Mouse (Mus musculus) stomach, postnatal 0 days (tissue): ENCODE data around the gene Zfand2a. TPM values are rescaled to one million over a fixed set of nuclear protein-coding genes. Genes with fewer than 3 reads are reported as not detected.

Experiments
- ATAC-seq: fragments of 200-750 bp; cut with Nextera tagmentation; 2 replicates; pipeline ENCODE4 v1.8.0; 2017; ENCODE audit not compliant: low FRiP score, low TSS enrichment
- DNase-seq: peaks from one replicate; pipeline ENCODE4 v3.0.0-alpha.2; 2016; ENCODE audit warnings: low spot score
- H3K27ac ChIP-seq: fragments of 300-500 bp; sonication (generic); replicated peaks from 2 replicates; pipeline ENCODE4 v1.5.1; 2014; ENCODE audit warnings: mild to moderate bottlenecking, control low read depth
- H3K27me3 ChIP-seq: fragments of 300-500 bp; sonication (generic); 2 replicates; pipeline ENCODE4 v1.6.1; 2014; ENCODE audit warnings: low read length; ENCODE audit not compliant: control insufficient read depth, insufficient read depth
- H3K36me3 ChIP-seq: fragments of 300-500 bp; sonication (generic); 2 replicates; pipeline ENCODE4 v1.6.1; 2014; ENCODE audit warnings: low read length, mixed read lengths; ENCODE audit not compliant: control insufficient read depth, insufficient read depth
- H3K4me1 ChIP-seq: fragments of 300-500 bp; sonication (generic); replicated peaks from 2 replicates; pipeline ENCODE4 v1.6.1; 2014; ENCODE audit warnings: antibody characterized with exemption; ENCODE audit not compliant: control insufficient read depth, insufficient read depth
- H3K4me2 ChIP-seq: fragments of 300-500 bp; sonication (generic); replicated peaks from 2 replicates; pipeline ENCODE4 v1.6.1; 2014; ENCODE audit warnings: low read depth, mild to moderate bottlenecking, control low read depth, moderate library complexity
- H3K4me3 ChIP-seq: fragments of 300-500 bp; sonication (generic); 2 replicates; pipeline ENCODE4 v1.5.1; 2014; ENCODE audit warnings: low read depth, low read length, control low read depth
- H3K9ac ChIP-seq: fragments of 300-500 bp; sonication (generic); 2 replicates; pipeline ENCODE4 v1.6.1; 2014; ENCODE audit warnings: mild to moderate bottlenecking, low read length, control low read depth, mixed read lengths
- H3K9me3 ChIP-seq: fragments of 300-500 bp; sonication (generic); 2 replicates; pipeline ENCODE4 v1.6.1; 2016; ENCODE audit warnings: low read length; ENCODE audit not compliant: control insufficient read depth
- CTCF ChIP-seq: IDR thresholded peaks from 2 replicates; pipeline ENCODE4 v1.5.1; 2016; ENCODE audit warnings: antibody characterized with exemption, low read depth, mild to moderate bottlenecking, moderate library complexity
- EP300 ChIP-seq: optimal IDR thresholded peaks from 2 replicates; pipeline ENCODE3; 2016; ENCODE audit warnings: antibody characterized with exemption
- WGBS: fragments of 180-500 bp; shearing (Covaris S2); extraction: QIAGEN DNeasy Blood & Tissue Kit; methylation state at CpG from one replicate; pipeline ENCODE4 v1.1.7; 2014; 5-methylcytosine and 5-hydroxymethylcytosine counted together
- polyA plus RNA-seq: library from polyadenylated mRNA; unstranded; fragments of >200 nt; fragmentation: Nextera tagmentation; extraction: Ambion mirVana; gene quantifications from 2 replicates; pipeline ENCODE4 v1.2.1, GENCODE M21; 2015

Gene Zfand2a
- polyA plus RNA-seq, 1 experiment from 2014 or later, result 5.3 TPM

GRCm38 (mm10) chr5:139479088-139479487 is 5.3 kb downstream of the Zfand2a start:
- Histone ChIP-seq H3K27ac (peak overlapping the region; percentile 49; the same call in 1 of the 2 replicates), H3K9me3 (no peaks in the 10 kb centered on the region), H3K36me3 (peaks cover 33% of the 10 kb centered on the region), H3K4me3 (no peak overlapping the region), H3K4me1 (no peaks in the 10 kb centered on the region), H3K27me3 (no peaks in the 10 kb centered on the region), H3K4me2 (no peak overlapping the region), H3K9ac (no peak overlapping the region)
- WGBS, result 79% methylated on average over 8 of the region's 8 CpGs
- ATAC-seq (peak; percentile 76), DNase-seq (peak; percentile 71)
- no peak for TF ChIP-seq CTCF
- no peak for TF ChIP-seq EP300

GRCm38 (mm10) chr5:139474741-139475140 is 9.6 kb downstream of the Zfand2a start:
- H3K36me3 ChIP-seq, result peaks cover 43% of the 10 kb centered on the region
- WGBS, result 89% methylated on average over 9 of the region's 9 CpGs

GRCm38 (mm10) chr5:139467998-139468397 is 16.4 kb downstream of the Zfand2a start:
- Histone ChIP-seq H3K27ac (no peak overlapping the region), H3K4me3 (no peak overlapping the region), H3K4me1 (no peaks in the 10 kb centered on the region), H3K36me3 (peaks cover 11% of the 10 kb centered on the region), H3K9ac (no peak overlapping the region), H3K9me3 (no peaks in the 10 kb centered on the region), H3K27me3 (no peaks in the 10 kb centered on the region), H3K4me2 (no peak overlapping the region)
- ATAC-seq, result 0 out of 2 replicates have a peak, but pooled peaks have one; percentile 24
- DNase-seq, result peak; percentile 35
- TF ChIP-seq CTCF (peak; percentile 71), EP300 (no peak)
- 50% methylated on average over 5 of the region's 5 CpGs for WGBS

More at GRCm38 (mm10) chr5:139474741-139475140, 9.6 kb downstream of the Zfand2a start:
- Histone ChIP-seq H3K4me1 (no peaks in the 10 kb centered on the region), H3K4me2 (no peak overlapping the region), H3K9me3 (no peaks in the 10 kb centered on the region), H3K27ac (no peak overlapping the region), H3K4me3 (no peak overlapping the region), H3K9ac (no peak overlapping the region), H3K27me3 (no peaks in the 10 kb centered on the region)
- TF ChIP-seq EP300 (no peak), CTCF (no peak)
- DNase-seq, result no peak
- ATAC-seq, result no peak

GRCm38 (mm10) chr5:139466801-139467200 is 17.5 kb downstream of the Zfand2a start:
- peaks cover 4% of the 10 kb centered on the region for H3K36me3 ChIP-seq
- DNase-seq (no peak), ATAC-seq (no peak)
- H3K4me3 ChIP-seq, result no peak overlapping the region
- no peaks in the 10 kb centered on the region for H3K9me3 ChIP-seq
- H3K27me3 ChIP-seq, result no peaks in the 10 kb centered on the region
- H3K4me1 ChIP-seq, result no peaks in the 10 kb centered on the region
- TF ChIP-seq EP300, result no peak
- TF ChIP-seq CTCF, result no peak
- H3K9ac ChIP-seq, result no peak overlapping the region
- no peak overlapping the region for H3K4me2 ChIP-seq
- no peak overlapping the region for H3K27ac ChIP-seq
- 62% methylated on average over 4 of the region's 4 CpGs for WGBS

- DNase-seq (no peak), ATAC-seq (peak; percentile 77)
- Histone ChIP-seq H3K27me3 (no peaks in the 10 kb centered on the region), H3K4me2 (no peak overlapping the region), H3K9ac (no peak overlapping the region), H3K4me3 (no peak overlapping the region), H3K27ac (no peak overlapping the region), H3K9me3 (no peaks in the 10 kb centered on the region), H3K36me3 (no peaks in the 10 kb centered on the region), H3K4me1 (no peaks in the 10 kb centered on the region)
- TF ChIP-seq EP300 (no peak), CTCF (no peak)
- WGBS, result 52% methylated on average over 2 of the region's 2 CpGs
Observed at GRCm38 (mm10) chr5:139466373-139466772, 18.0 kb downstream of the Zfand2a start.

GRCm38 (mm10) chr5:139464874-139465273 is 19.5 kb downstream of the Zfand2a start:
- Histone ChIP-seq H3K4me1 (no peaks in the 10 kb centered on the region), H3K27ac (no peak overlapping the region), H3K4me2 (no peak overlapping the region), H3K4me3 (no peak overlapping the region), H3K9ac (no peak overlapping the region), H3K27me3 (no peaks in the 10 kb centered on the region), H3K36me3 (no peaks in the 10 kb centered on the region), H3K9me3 (no peaks in the 10 kb centered on the region)
- TF ChIP-seq EP300 (no peak), CTCF (no peak)
- ATAC-seq (no peak), DNase-seq (no peak)
- 50% methylated on average over 4 of the region's 4 CpGs for WGBS
